Mouse (Mus musculus) embryonic facial prominence, embryonic 12.5 days (tissue): ENCODE results near the gene Nos1ap. TPM values are rescaled to one million over a fixed set of nuclear protein-coding genes. Genes with fewer than 3 reads are reported as not detected.
A peak's percentile ranks its signal among the peaks of the same experiment; 100 is the strongest.

Experiments
- ATAC-seq: fragments of 200-750 bp; cut with Nextera tagmentation; 2 replicates; pipeline ENCODE4 v1.8.0; 2017; ENCODE audit not compliant: insufficient number of reproducible peaks, insufficient read depth, low FRiP score, low TSS enrichment
- H3K27ac ChIP-seq: fragments of 300-500 bp; sonication (generic); 2 replicates; pipeline ENCODE4 v1.5.1; 2016; ENCODE audit warnings: mild to moderate bottlenecking
- H3K27me3 ChIP-seq: fragments of 300-500 bp; sonication (generic); 2 replicates; pipeline ENCODE4 v1.6.1; 2016; ENCODE audit warnings: mild to moderate bottlenecking, moderate library complexity
- H3K36me3 ChIP-seq: fragments of 300-500 bp; sonication (generic); 2 replicates; pipeline ENCODE4 v1.6.1; 2016; ENCODE audit warnings: mild to moderate bottlenecking
- H3K4me1 ChIP-seq: fragments of 300-500 bp; sonication (generic); 2 replicates; pipeline ENCODE4 v1.6.1; 2016
- H3K4me2 ChIP-seq: fragments of 300-500 bp; sonication (generic); replicated peaks from 2 replicates; pipeline ENCODE4 v1.6.1; 2016; ENCODE audit warnings: mild to moderate bottlenecking, moderate library complexity
- H3K4me3 ChIP-seq: fragments of 300-500 bp; sonication (generic); 2 replicates; pipeline ENCODE4 v1.5.1; 2016; ENCODE audit warnings: mild to moderate bottlenecking
- H3K9ac ChIP-seq: fragments of 300-500 bp; sonication (generic); 2 replicates; pipeline ENCODE4 v1.6.1; 2016; ENCODE audit warnings: mild to moderate bottlenecking, moderate library complexity
- H3K9me3 ChIP-seq: fragments of 300-500 bp; sonication (generic); 2 replicates; pipeline ENCODE4 v1.6.1; 2016; ENCODE audit warnings: mild to moderate bottlenecking, moderate library complexity
- WGBS: fragments of 180-500 bp; shearing (Covaris S2); methylation state at CpG from one replicate; pipeline ENCODE4 v1.1.7; 2016; 5-methylcytosine and 5-hydroxymethylcytosine counted together
- polyA plus RNA-seq: library from polyadenylated mRNA; unstranded; fragments of >200 nt; fragmentation: Nextera tagmentation; extraction: Ambion mirVana; gene quantifications from 2 replicates; pipeline ENCODE4 v1.2.1, GENCODE M21; 2016

The Nos1ap gene
- polyA plus RNA-seq, 1 experiment from 2014 or later = 10.9 TPM

GRCm38 (mm10) chr1:170294786-170295570 lies 294.7 kb downstream of the Nos1ap start:
- Histone ChIP-seq H3K9me3 (no peaks in the 10 kb centered on the region), H3K9ac (no peak overlapping the region), H3K36me3 (no peaks in the 10 kb centered on the region), H3K27ac (no peak overlapping the region), H3K4me3 (no peak overlapping the region), H3K4me2 (no peak overlapping the region), H3K27me3 (no peaks in the 10 kb centered on the region), H3K4me1 (no peaks in the 10 kb centered on the region)
- 82% methylated on average over 15 of the region's 15 CpGs for WGBS
- ATAC-seq = no peak

GRCm38 (mm10) chr1:170293257-170293656 lies 296.4 kb downstream of the Nos1ap start:
- H3K9ac ChIP-seq = no peak overlapping the region
- H3K4me2 ChIP-seq = no peak overlapping the region
- H3K4me1 ChIP-seq = no peaks in the 10 kb centered on the region
- no peak overlapping the region for H3K27ac ChIP-seq
- no peaks in the 10 kb centered on the region for H3K36me3 ChIP-seq
- no peaks in the 10 kb centered on the region for H3K27me3 ChIP-seq
- ATAC-seq = no peak
- H3K9me3 ChIP-seq = no peaks in the 10 kb centered on the region
- WGBS = 81% methylated on average over 5 of the region's 5 CpGs
- no peak overlapping the region for H3K4me3 ChIP-seq

GRCm38 (mm10) chr1:170292239-170292951 lies 297.3 kb downstream of the Nos1ap start:
- no peak for ATAC-seq

GRCm38 (mm10) chr1:170282415-170283129 lies 307.1 kb downstream of the Nos1ap start:
- no peak for ATAC-seq
- H3K27ac ChIP-seq = no peak overlapping the region
- H3K4me3 ChIP-seq = no peak overlapping the region
- H3K4me1 ChIP-seq = no peaks in the 10 kb centered on the region
- H3K4me2 ChIP-seq = no peak overlapping the region
- WGBS = 73% methylated on average over 4 of the region's 4 CpGs
- H3K36me3 ChIP-seq = no peaks in the 10 kb centered on the region
- no peak overlapping the region for H3K9ac ChIP-seq
- no peaks in the 10 kb centered on the region for H3K9me3 ChIP-seq
- no peaks in the 10 kb centered on the region for H3K27me3 ChIP-seq

More at GRCm38 (mm10) chr1:170292239-170292951, 297.3 kb downstream of the Nos1ap start:
- no peaks in the 10 kb centered on the region for H3K4me1 ChIP-seq
- no peaks in the 10 kb centered on the region for H3K9me3 ChIP-seq
- 42% methylated on average over 9 of the region's 9 CpGs for WGBS
- no peaks in the 10 kb centered on the region for H3K36me3 ChIP-seq
- no peaks in the 10 kb centered on the region for H3K27me3 ChIP-seq
- no peak overlapping the region for H3K9ac ChIP-seq
- H3K4me3 ChIP-seq = no peak overlapping the region
- H3K4me2 ChIP-seq = 0 out of 2 replicates have a peak overlapping the region, but pooled peaks have one; percentile 4
- no peak overlapping the region for H3K27ac ChIP-seq

- no peaks in the 10 kb centered on the region for H3K36me3 ChIP-seq
- H3K4me3 ChIP-seq = no peak within 1 kb of the TSS
- no peaks in the 10 kb centered on the region for H3K27me3 ChIP-seq
- H3K9me3 ChIP-seq = no peaks in the 10 kb centered on the region
- ATAC-seq = no peak
- no peaks in the 10 kb centered on the region for H3K4me1 ChIP-seq
- no peak within 1 kb of the TSS for H3K9ac ChIP-seq
- no peak within 1 kb of the TSS for H3K27ac ChIP-seq
- no peak within 1 kb of the TSS for H3K4me2 ChIP-seq
- 81% methylated on average over 3 of the region's 3 CpGs for WGBS
Observed at GRCm38 (mm10) chr1:170277016-170277415, 312.6 kb downstream of the Nos1ap start, which contains the start of gene Sh2d1b1. Sh2d1b1 (plus strand) TSS chr1:170277320.

GRCm38 (mm10) chr1:170273252-170273651 lies 316.4 kb downstream of the Nos1ap start:
- Histone ChIP-seq H3K27me3 (no peaks in the 10 kb centered on the region), H3K9me3 (0 out of 2 replicates have a peak, but pooled peaks cover 3% of the 10 kb centered on the region), H3K36me3 (no peaks in the 10 kb centered on the region), H3K9ac (no peak overlapping the region), H3K27ac (no peak overlapping the region), H3K4me3 (no peak overlapping the region), H3K4me1 (no peaks in the 10 kb centered on the region), H3K4me2 (no peak overlapping the region)
- ATAC-seq = no peak

GRCm38 (mm10) chr1:170270696-170271095 lies 319.0 kb downstream of the Nos1ap start:
- no peak for ATAC-seq
- H3K4me3 ChIP-seq = no peak overlapping the region
- H3K9ac ChIP-seq = no peak overlapping the region
- WGBS = 85% methylated on average over 4 of the region's 4 CpGs
- no peaks in the 10 kb centered on the region for H3K4me1 ChIP-seq
- H3K27ac ChIP-seq = no peak overlapping the region
- no peaks in the 10 kb centered on the region for H3K36me3 ChIP-seq
- H3K9me3 ChIP-seq = peaks cover 14% of the 10 kb centered on the region
- no peaks in the 10 kb centered on the region for H3K27me3 ChIP-seq
- H3K4me2 ChIP-seq = no peak overlapping the region

GRCm38 (mm10) chr1:170270281-170270680 lies 319.4 kb downstream of the Nos1ap start:
- no peak for ATAC-seq
- WGBS = 83% methylated on average over 6 of the region's 6 CpGs
- H3K9ac ChIP-seq = no peak overlapping the region
- H3K27ac ChIP-seq = no peak overlapping the region
- H3K4me1 ChIP-seq = no peaks in the 10 kb centered on the region
- no peak overlapping the region for H3K4me2 ChIP-seq
- no peaks in the 10 kb centered on the region for H3K36me3 ChIP-seq
- H3K4me3 ChIP-seq = no peak overlapping the region
- H3K9me3 ChIP-seq = peaks cover 14% of the 10 kb centered on the region
- H3K27me3 ChIP-seq = no peaks in the 10 kb centered on the region

GRCm38 (mm10) chr1:170255560-170255910 lies 334.1 kb downstream of the Nos1ap start:
- Histone ChIP-seq H3K27ac (peak overlapping the region; percentile 63; the same call in 1 of the 2 replicates), H3K4me3 (peak overlapping the region; percentile 80), H3K9ac (peak overlapping the region; percentile 82), H3K36me3 (no peaks in the 10 kb centered on the region), H3K9me3 (no peaks in the 10 kb centered on the region), H3K4me2 (peak overlapping the region; percentile 78), H3K27me3 (no peaks in the 10 kb centered on the region), H3K4me1 (no peaks in the 10 kb centered on the region)
- peak; percentile 90 for ATAC-seq
- WGBS = 5% methylated on average over 30 of the region's 32 CpGs

- Histone ChIP-seq H3K9ac (peak overlapping the region; percentile 82), H3K4me2 (peak overlapping the region; percentile 78), H3K4me1 (no peaks in the 10 kb centered on the region), H3K36me3 (no peaks in the 10 kb centered on the region), H3K27ac (peak overlapping the region; percentile 63; the same call in 1 of the 2 replicates), H3K9me3 (no peaks in the 10 kb centered on the region), H3K4me3 (peak overlapping the region; percentile 80), H3K27me3 (no peaks in the 10 kb centered on the region)
- 26% methylated on average over 30 of the region's 30 CpGs for WGBS
- peak; percentile 41; the same call in 1 of the 2 replicates for ATAC-seq
Observed at GRCm38 (mm10) chr1:170254893-170255559, 334.6 kb downstream of the Nos1ap start.
